Mouse (Mus musculus): ENCODE data around the gene Shroom1.

Shroom1 gene

GRCm38 (mm10) chr11:53447996-53448395 lies 9.0 kb upstream of the Shroom1 start:
- DNase-seq (ENCODE audit: low spot score), result no peak

GRCm38 (mm10) chr11:53448529-53448928 lies 8.5 kb upstream of the Shroom1 start:
- no peak for DNase-seq (ENCODE audit: low spot score)

DNA sequence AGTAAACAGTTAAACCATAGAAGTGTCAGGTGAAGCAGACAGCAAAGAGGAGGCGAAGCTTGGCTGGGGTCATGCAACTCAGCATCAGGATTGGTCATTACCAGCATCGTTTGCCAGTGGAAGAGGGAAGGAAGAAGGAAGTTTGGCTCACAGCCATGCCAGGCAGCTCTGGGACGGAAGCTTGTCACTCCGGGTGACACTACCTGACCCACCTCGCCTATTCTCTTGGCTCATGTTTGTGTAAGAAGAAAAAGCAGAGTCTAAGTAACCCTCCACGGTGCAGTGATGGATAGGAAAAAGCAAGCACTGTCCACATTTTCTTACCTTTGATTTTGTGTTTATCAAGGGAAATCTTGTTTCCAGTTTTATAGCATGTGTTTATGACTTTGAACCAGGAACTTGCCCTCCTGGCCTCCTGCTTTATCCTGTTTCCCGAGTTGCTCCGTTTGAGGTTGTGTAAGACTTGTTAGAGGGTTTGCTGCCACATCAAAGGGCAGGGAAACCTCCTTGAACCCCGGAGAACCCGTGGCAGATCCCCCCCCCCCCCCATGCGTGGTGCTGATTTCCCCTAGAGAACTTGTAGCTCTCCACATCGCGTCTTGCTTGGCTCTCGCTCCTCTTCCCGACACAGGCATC lies 6.8 kb upstream of the Shroom1 start:
- DNase-seq (ENCODE audit: low spot score), result no peak

GRCm38 (mm10) chr11:53451361-53451760 lies 5.6 kb upstream of the Shroom1 start:
- DNase-seq (ENCODE audit: low spot score), result no peak

DNA sequence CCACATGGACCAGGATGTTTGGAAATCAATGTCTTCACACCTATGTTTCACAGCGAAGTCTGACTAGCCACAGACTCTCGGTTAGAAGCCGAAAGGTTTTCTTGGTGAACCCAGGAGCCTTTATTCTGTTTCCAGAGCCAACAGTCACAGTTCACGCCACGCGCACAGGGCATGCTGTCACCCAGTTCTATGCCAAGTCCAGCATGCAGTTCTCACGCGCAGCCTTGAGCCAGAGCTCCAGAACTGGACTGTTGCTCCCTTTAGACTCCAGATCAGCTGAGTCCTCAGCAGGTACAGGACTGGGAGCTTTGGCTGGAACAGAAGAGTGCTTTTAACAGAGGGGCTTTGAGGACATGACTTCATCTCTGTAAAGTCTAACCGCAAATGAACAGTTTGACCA lies 4.6 kb upstream of the Shroom1 start:
- no peak for DNase-seq (ENCODE audit: low spot score)

- DNase-seq (ENCODE audit: low spot score), result no peak
Observed at GRCm38 (mm10) chr11:53453031-53453430, 4.0 kb upstream of the Shroom1 start.

DNA sequence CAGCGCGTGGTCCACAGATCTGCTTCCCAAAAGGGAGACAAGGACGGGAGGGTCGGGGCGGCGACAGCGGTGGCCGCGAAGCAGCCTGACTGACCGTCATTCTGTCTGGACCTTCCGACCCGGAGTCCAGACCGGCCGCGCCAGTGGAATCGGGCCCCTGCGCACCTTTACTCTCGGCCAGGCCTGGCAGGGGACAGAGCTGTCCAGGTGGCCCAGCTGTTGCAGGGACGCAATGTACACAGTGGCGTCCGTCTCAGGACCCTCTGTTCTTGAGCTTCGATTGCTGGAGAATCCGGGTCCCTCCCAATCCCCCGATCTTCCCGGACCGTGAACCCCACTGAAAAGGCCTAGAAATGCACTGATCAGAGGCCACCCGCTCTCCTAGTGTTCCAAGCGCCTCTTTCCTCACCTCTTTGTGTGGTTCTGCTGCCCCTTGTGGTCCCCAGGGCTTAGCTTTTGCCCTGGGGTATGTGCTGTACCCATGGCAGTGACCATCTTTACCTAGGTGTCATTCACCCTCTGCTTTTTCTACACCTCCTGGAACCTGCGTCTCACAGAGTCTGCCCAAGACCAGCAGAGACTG lies 458 bp downstream of the Shroom1 start:
- DNase-seq (ENCODE audit: low spot score), result no peak

GRCm38 (mm10) chr11:53458996-53459395 lies 2.0 kb downstream of the Shroom1 start:
- no peak for DNase-seq (ENCODE audit: low spot score)

GRCm38 (mm10) chr11:53460192-53460591 lies 3.2 kb downstream of the Shroom1 start:
- no peak for DNase-seq (ENCODE audit: low spot score)

- no peak for DNase-seq (ENCODE audit: low spot score)
Observed at GRCm38 (mm10) chr11:53461727-53462126, 4.7 kb downstream of the Shroom1 start.

GRCm38 (mm10) chr11:53463551-53464424 lies 6.8 kb downstream of the Shroom1 start:
- DNase-seq (ENCODE audit: low spot score), result no peak

- no peak for DNase-seq (ENCODE audit: low spot score)
Observed at GRCm38 (mm10) chr11:53466231-53466971, 9.4 kb downstream of the Shroom1 start.

GRCm38 (mm10) chr11:53469294-53469967 lies 12.4 kb downstream of the Shroom1 start:
- DNase-seq (ENCODE audit: low spot score), result no peak

- peak; percentile 65 for DNase-seq (ENCODE audit: low spot score)
Observed at GRCm38 (mm10) chr11:53469968-53470695, 13.1 kb downstream of the Shroom1 start, which contains the start of gene Gm9837. TSS of gene Gm9837 (minus strand) at chr11:53470479.

DNA sequence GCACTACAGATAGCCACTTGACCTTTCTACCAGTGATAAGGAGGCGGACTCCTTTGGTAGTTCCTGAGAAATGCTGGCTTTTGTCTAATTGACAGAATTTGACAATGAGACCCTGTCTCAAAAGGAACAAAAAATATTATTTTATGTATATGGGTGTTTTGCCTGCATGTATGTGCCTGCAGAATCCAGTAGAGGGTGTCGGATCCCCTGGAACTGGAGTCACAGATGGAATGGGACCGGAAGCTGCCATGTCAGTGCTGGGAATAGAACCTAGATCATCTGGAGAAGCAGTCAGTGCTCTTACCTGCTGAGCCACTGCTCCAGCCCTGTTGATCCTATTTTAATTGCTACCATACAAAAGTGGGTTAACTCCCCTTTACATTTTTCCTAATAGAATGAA lies 15.7 kb downstream of the Shroom1 start:
- no peak for DNase-seq (ENCODE audit: low spot score)

- DNase-seq (ENCODE audit: low spot score), result no peak
Observed at GRCm38 (mm10) chr11:53475620-53476019, 18.6 kb downstream of the Shroom1 start.

- DNase-seq (ENCODE audit: low spot score), result no peak
Observed at GRCm38 (mm10) chr11:53477833-53478232, 20.8 kb downstream of the Shroom1 start.

DNA sequence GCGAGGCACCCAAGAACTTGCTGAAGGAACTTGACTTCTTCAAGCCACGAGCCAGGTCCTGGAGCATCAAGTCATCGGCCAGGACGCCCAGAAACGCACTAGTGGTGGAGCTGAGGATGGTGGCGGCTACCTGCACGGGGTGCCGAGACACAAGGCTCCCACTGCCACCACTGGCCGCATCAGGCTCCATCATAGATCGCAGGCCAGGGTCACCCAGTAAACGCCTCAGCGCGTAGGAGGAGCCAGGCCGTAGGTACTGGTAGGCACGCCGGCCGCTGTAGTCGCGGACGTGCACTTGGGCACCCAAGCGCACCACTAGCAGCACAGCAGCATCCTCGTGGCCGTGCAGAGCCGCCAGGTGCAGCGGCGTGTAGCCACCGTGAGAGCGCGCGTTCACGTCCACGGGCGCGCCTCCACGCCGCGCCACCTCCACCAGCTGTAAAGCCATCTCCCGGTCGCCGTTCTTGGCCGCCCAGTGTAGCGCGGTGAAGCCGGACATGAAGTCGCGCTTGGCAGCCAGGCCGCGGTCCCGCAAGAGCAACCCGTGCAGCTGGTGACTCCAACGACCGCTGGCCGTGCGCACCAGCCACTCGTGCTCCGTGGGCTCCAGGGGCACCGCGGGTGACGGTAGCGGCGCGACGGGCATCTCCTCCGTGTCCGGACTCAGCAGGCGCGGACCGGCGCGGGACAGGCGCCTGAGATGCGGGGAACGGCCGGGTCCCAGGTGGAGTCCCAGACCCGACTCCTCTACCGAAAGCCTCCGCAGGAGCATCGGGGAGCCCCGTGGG lies 21.6 kb downstream of the Shroom1 start:
- DNase-seq (ENCODE audit: low spot score), result no peak

DNA sequence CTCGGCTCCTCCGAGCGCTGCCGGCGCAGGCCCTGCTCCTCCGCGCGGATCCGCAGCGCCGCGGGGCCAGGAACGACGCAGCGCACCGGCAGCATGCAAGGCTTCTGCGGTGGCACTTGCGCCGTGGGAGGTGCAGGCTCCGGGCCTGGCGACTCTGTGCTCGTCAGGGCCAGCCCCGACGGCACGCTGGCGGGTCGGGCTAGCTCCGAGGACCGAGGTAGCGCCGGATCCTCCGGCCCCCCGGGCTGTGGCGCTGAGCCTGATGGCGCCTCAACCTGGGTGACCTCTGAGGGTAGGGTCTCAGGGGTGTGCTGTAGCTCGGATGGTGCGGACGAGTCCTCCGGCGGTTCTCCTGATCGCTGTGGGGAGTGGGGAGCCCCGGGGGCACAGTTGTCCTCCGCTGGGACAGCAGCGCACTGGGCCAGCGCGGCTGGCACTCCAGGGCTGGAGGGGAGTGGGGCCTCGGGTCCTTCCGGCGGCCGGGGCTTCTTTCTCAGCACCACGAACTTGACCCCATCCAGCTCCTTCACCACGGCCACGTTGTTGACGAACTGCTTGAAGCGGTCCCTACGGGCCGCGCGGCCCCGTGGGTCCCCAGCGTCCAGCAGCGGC lies 22.3 kb downstream of the Shroom1 start:
- no peak for DNase-seq (ENCODE audit: low spot score)

- DNase-seq (ENCODE audit: low spot score), result no peak
Observed at GRCm38 (mm10) chr11:53479783-53480301, 22.8 kb downstream of the Shroom1 start, which contains the start of the genes Gm9945 and Sowaha. TSS of gene Gm9945 (plus strand) at chr11:53480166. TSS of gene Sowaha (minus strand) at chr11:53480274.
